Mouse (Mus musculus): ENCODE results near the gene Mapre3. TPM values are rescaled to one million over a fixed set of nuclear protein-coding genes. Genes with fewer than 3 reads are reported as not detected.

Gene Mapre3
- polyA plus RNA-seq, 1 experiment, result 2.4 TPM

- Histone ChIP-seq H3K4me3 (replicated peaks; ENCODE audit: control insufficient read depth, low read depth, low read length) (no peak overlapping the region), H3K27ac (ENCODE audit: control insufficient read depth, insufficient read depth, low read depth, low read length, poor library complexity) (no peak overlapping the region), H3K4me1 (ENCODE audit: control insufficient read depth, insufficient read depth, low read length) (peaks cover 1% of the 10 kb centered on the region)
- WGBS, result 59% methylated on average over 4 of the region's 4 CpGs
- TF ChIP-seq POLR2A (IDR thresholded peaks at IDR 0.05; ENCODE audit: borderline replicate concordance, control insufficient read depth, low read depth, low read length) (no peak), CTCF (IDR thresholded peaks at IDR 0.05; ENCODE audit: control insufficient read depth, insufficient read depth, low read length) (no peak)
These were observed 49.4 kb downstream of the Mapre3 start for GRCm38 (mm10) chr5:30863852-30864251.

DNA sequence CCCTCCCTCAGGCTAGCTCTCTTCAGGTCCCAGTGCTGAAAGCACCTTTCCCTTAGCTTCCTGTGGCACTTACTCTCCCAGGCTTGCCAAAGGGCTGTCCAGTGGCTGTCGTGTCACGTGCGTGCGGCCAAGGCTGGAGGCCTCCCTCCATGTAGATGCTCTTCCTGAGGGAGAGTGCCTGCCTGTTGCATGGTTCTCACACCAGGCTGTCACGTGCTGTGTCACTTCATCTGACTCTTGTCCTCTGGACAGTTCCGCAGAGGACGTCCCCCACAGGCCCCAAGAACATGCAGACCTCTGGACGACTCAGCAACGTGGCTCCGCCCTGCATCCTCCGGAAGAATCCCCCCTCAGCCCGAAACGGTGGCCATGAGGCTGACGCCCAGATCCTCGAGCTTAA lies 49.9 kb downstream of the Mapre3 start:
- peaks cover 1% of the 10 kb centered on the region for H3K4me1 ChIP-seq (ENCODE audit: control insufficient read depth, insufficient read depth, low read length)

GRCm38 (mm10) chr5:30866871-30867270 lies 52.4 kb downstream of the Mapre3 start:
- WGBS, result 35% methylated on average over 3 of the region's 3 CpGs
- Histone ChIP-seq H3K4me3 (replicated peaks; ENCODE audit: control insufficient read depth, low read depth, low read length) (no peak overlapping the region), H3K4me1 (ENCODE audit: control insufficient read depth, insufficient read depth, low read length) (peaks cover 1% of the 10 kb centered on the region), H3K27ac (ENCODE audit: control insufficient read depth, insufficient read depth, low read depth, low read length, poor library complexity) (peak overlapping the region; percentile 61; the same call in 1 of the 2 replicates)
- TF ChIP-seq CTCF (IDR thresholded peaks at IDR 0.05; ENCODE audit: control insufficient read depth, insufficient read depth, low read length) (no peak), POLR2A (IDR thresholded peaks at IDR 0.05; ENCODE audit: borderline replicate concordance, control insufficient read depth, low read depth, low read length) (no peak)

More for the DNA sequence above, 49.9 kb downstream of the Mapre3 start:
- TF ChIP-seq CTCF (IDR thresholded peaks at IDR 0.05; ENCODE audit: control insufficient read depth, insufficient read depth, low read length) (no peak), POLR2A (IDR thresholded peaks at IDR 0.05; ENCODE audit: borderline replicate concordance, control insufficient read depth, low read depth, low read length) (no peak)
- Histone ChIP-seq H3K4me3 (replicated peaks; ENCODE audit: control insufficient read depth, low read depth, low read length) (no peak overlapping the region), H3K27ac (ENCODE audit: control insufficient read depth, insufficient read depth, low read depth, low read length, poor library complexity) (no peak overlapping the region)
- 76% methylated on average over 15 of the region's 15 CpGs for WGBS

DNA sequence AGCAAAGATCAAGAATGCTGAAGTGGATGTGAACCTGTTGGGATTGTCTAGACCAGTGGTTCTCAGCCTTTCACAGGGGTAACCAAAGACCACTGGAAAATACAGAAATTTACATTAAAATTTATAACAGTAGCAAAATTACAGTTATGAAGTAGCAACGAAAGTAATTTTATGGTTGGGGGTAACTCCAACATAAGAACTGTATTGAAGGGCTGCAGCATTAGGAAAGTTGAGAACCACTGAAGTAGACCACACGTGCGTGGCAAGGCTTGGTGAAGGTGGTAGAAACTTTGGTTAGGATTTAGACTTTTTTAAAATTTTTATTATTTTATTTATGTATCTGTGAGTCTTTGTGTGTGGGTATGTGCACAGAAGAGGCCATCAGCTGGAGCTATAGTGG lies 53.3 kb downstream of the Mapre3 start, which contains the start of gene Tmem214:
TSS of gene Tmem214 (plus strand) at position 301 of the 400 bp plus-strand sequence.
- H3K4me3 ChIP-seq (replicated peaks; ENCODE audit: control insufficient read depth, low read depth, low read length), result no peak within 1 kb of the TSS
- peak within 1 kb of the TSS; percentile 61; the same call in 1 of the 2 replicates for H3K27ac ChIP-seq (ENCODE audit: control insufficient read depth, insufficient read depth, low read depth, low read length, poor library complexity)
- TF ChIP-seq CTCF (IDR thresholded peaks at IDR 0.05; ENCODE audit: control insufficient read depth, insufficient read depth, low read length), result no peak
- TF ChIP-seq POLR2A (IDR thresholded peaks at IDR 0.05; ENCODE audit: borderline replicate concordance, control insufficient read depth, low read depth, low read length), result no peak
- H3K4me1 ChIP-seq (ENCODE audit: control insufficient read depth, insufficient read depth, low read length), result peaks cover 1% of the 10 kb centered on the region
- WGBS, result 91% methylated on average over 3 of the region's 3 CpGs

GRCm38 (mm10) chr5:30868981-30869380 lies 54.5 kb downstream of the Mapre3 start:
- WGBS, result 27% methylated on average over 9 of the region's 9 CpGs
- peak overlapping the region; percentile 78 for H3K4me3 ChIP-seq (replicated peaks; ENCODE audit: control insufficient read depth, low read depth, low read length)
- no peak overlapping the region for H3K27ac ChIP-seq (ENCODE audit: control insufficient read depth, insufficient read depth, low read depth, low read length, poor library complexity)
- peaks cover 1% of the 10 kb centered on the region for H3K4me1 ChIP-seq (ENCODE audit: control insufficient read depth, insufficient read depth, low read length)
- TF ChIP-seq POLR2A (IDR thresholded peaks at IDR 0.05; ENCODE audit: borderline replicate concordance, control insufficient read depth, low read depth, low read length) (no peak), CTCF (IDR thresholded peaks at IDR 0.05; ENCODE audit: control insufficient read depth, insufficient read depth, low read length) (no peak)

- Histone ChIP-seq H3K27ac (ENCODE audit: control insufficient read depth, insufficient read depth, low read depth, low read length, poor library complexity) (peak overlapping the region; percentile 60; the same call in 1 of the 2 replicates), H3K4me3 (replicated peaks; ENCODE audit: control insufficient read depth, low read depth, low read length) (peak overlapping the region; percentile 78), H3K4me1 (ENCODE audit: control insufficient read depth, insufficient read depth, low read length) (no peaks in the 10 kb centered on the region; the same call in 1 of the 2 replicates)
- peak; percentile 88; the same call in 1 of the 2 replicates for TF ChIP-seq POLR2A (IDR thresholded peaks at IDR 0.05; ENCODE audit: borderline replicate concordance, control insufficient read depth, low read depth, low read length)
- TF ChIP-seq CTCF (IDR thresholded peaks at IDR 0.05; ENCODE audit: control insufficient read depth, insufficient read depth, low read length), result peak; percentile 8; the same call in 1 of the 2 replicates
- under 1% methylated on average over 63 of the region's 63 CpGs for WGBS
These were observed 55.1 kb downstream of the Mapre3 start for GRCm38 (mm10) chr5:30869405-30870130.

DNA sequence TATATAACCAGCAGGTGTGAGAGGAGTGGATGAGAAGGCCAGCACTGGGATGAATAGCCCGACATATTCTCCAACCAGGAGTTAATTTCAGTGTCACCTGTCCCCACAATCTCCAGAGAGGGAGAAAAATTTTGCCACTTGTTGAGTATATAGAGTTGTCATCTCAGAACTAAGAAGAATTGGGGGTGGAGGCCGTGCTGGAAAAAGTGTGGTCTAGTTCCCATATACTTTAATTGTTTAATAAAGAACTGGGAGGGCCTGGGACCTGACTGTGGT lies 55.6 kb downstream of the Mapre3 start:
- Histone ChIP-seq H3K27ac (ENCODE audit: control insufficient read depth, insufficient read depth, low read depth, low read length, poor library complexity) (no peak overlapping the region; the same call in 1 of the 2 replicates), H3K4me3 (replicated peaks; ENCODE audit: control insufficient read depth, low read depth, low read length) (peak overlapping the region; percentile 78)
- 20% methylated on average over 2 of the region's 2 CpGs for WGBS

DNA sequence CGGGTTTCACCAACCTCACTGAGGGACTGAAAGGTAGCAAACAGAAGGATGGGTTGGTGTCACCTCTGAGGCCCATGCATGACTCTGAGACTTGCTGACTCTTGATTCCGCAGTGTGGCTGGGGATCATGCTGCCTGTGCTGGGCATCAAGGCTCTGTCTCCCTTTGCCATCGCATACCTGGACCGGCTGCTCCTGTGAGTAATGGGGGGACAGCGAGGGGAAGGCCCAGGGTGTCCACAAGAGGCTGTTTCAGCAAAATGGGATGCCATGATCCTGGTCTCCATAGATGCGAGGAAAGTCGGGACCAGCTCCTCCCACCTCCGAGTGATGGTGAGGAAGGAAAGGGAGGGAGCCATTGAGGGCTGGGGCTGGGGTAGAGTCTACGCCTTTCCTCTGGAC lies 58.1 kb downstream of the Mapre3 start:
- no peak overlapping the region for H3K27ac ChIP-seq (ENCODE audit: control insufficient read depth, insufficient read depth, low read depth, low read length, poor library complexity)
- 91% methylated on average over 9 of the region's 9 CpGs for WGBS
- H3K4me3 ChIP-seq (replicated peaks; ENCODE audit: control insufficient read depth, low read depth, low read length), result no peak overlapping the region
- TF ChIP-seq CTCF (IDR thresholded peaks at IDR 0.05; ENCODE audit: control insufficient read depth, insufficient read depth, low read length), result no peak
- TF ChIP-seq POLR2A (IDR thresholded peaks at IDR 0.05; ENCODE audit: borderline replicate concordance, control insufficient read depth, low read depth, low read length), result no peak
- no peaks in the 10 kb centered on the region; the same call in 1 of the 2 replicates for H3K4me1 ChIP-seq (ENCODE audit: control insufficient read depth, insufficient read depth, low read length)

More for the DNA sequence above, 55.6 kb downstream of the Mapre3 start:
- TF ChIP-seq POLR2A (IDR thresholded peaks at IDR 0.05; ENCODE audit: borderline replicate concordance, control insufficient read depth, low read depth, low read length), result no peak
- no peak for TF ChIP-seq CTCF (IDR thresholded peaks at IDR 0.05; ENCODE audit: control insufficient read depth, insufficient read depth, low read length)
- no peaks in the 10 kb centered on the region; the same call in 1 of the 2 replicates for H3K4me1 ChIP-seq (ENCODE audit: control insufficient read depth, insufficient read depth, low read length)
